Mouse (Mus musculus) ES-Bruce4 (cell line): Measurements from ENCODE around the gene Lxn. TPM values are rescaled to one million over a fixed set of nuclear protein-coding genes. Genes with fewer than 3 reads are reported as not detected.

Experiments used
- H3K27ac ChIP-seq: 2 replicates; pipeline ENCODE4 v1.5.1; 2012; ENCODE audit warnings: low read length, inconsistent platforms; ENCODE audit not compliant: insufficient read depth
- H3K27me3 ChIP-seq: 2 replicates; pipeline ENCODE4 v1.6.1; 2012; ENCODE audit warnings: mild to moderate bottlenecking, low read length, inconsistent platforms; ENCODE audit not compliant: control insufficient read depth, poor library complexity, insufficient read depth, severe bottlenecking
- H3K36me3 ChIP-seq: 2 replicates; pipeline ENCODE4 v1.6.1; 2012; ENCODE audit warnings: inconsistent platforms, mild to moderate bottlenecking, low read length, moderate library complexity; ENCODE audit not compliant: control insufficient read depth, poor library complexity, insufficient read depth, severe bottlenecking
- H3K4me1 ChIP-seq: one replicate; pipeline ENCODE4 v1.8.1; 2011; ENCODE audit warnings: low read length; ENCODE audit not compliant: control insufficient read depth, insufficient read depth
- H3K4me3 ChIP-seq: 2 replicates; pipeline ENCODE4 v1.5.1; 2011; ENCODE audit warnings: low read depth, mild to moderate bottlenecking, low read length
- H3K9ac ChIP-seq: 2 replicates; pipeline ENCODE4 v1.6.1; 2012; ENCODE audit warnings: low read depth, mild to moderate bottlenecking, inconsistent platforms; ENCODE audit not compliant: poor library complexity, severe bottlenecking
- H3K9me3 ChIP-seq: replicated peaks from 2 replicates; pipeline ENCODE4 v1.6.1; 2012; ENCODE audit warnings: mild to moderate bottlenecking, low read length, inconsistent platforms; ENCODE audit not compliant: control insufficient read depth, poor library complexity, insufficient read depth, severe bottlenecking
- CTCF ChIP-seq: IDR thresholded peaks from one replicate; pipeline ENCODE4 v1.8.1; 2011; ENCODE audit warnings: low read depth, low read length
- EP300 ChIP-seq: IDR thresholded peaks from 2 replicates; pipeline ENCODE4 v1.6.1; 2011; ENCODE audit warnings: low read depth, low read length; ENCODE audit not compliant: insufficient read depth
- POLR2A ChIP-seq: IDR thresholded peaks from one replicate; pipeline ENCODE4 v1.8.1; 2011; ENCODE audit warnings: low read length; ENCODE audit not compliant: insufficient read depth
- polyA plus RNA-seq: library from polyadenylated mRNA; stranded (reverse); fragments of >200 nt; gene quantifications from 2 replicates; pipeline ENCODE4 v1.2.4, GENCODE M21; 2011; ENCODE audit warnings: low read depth; ENCODE audit not compliant: missing spikeins, insufficient read depth, insufficient read length

The Lxn gene
- polyA plus RNA-seq, 1 experiment, result 14.2 TPM

- H3K27ac ChIP-seq, result no peak overlapping the region
- H3K4me1 ChIP-seq, result peaks cover 1% of the 10 kb centered on the region
- no peaks in the 10 kb centered on the region for H3K36me3 ChIP-seq
- no peak overlapping the region for H3K9ac ChIP-seq
- no peak overlapping the region for H3K4me3 ChIP-seq
- TF ChIP-seq CTCF (no peak), EP300 (no peak), POLR2A (no peak)
- H3K9me3 ChIP-seq, result no peaks in the 10 kb centered on the region
- no peaks in the 10 kb centered on the region for H3K27me3 ChIP-seq
Observed at GRCm38 (mm10) chr3:67485233-67485632, 21.5 kb upstream of the Lxn start.

GRCm38 (mm10) chr3:67482400-67482799, 18.7 kb upstream of the Lxn start:
- no peak overlapping the region for H3K9ac ChIP-seq
- H3K36me3 ChIP-seq, result no peaks in the 10 kb centered on the region; the same call in 1 of the 2 replicates
- TF ChIP-seq POLR2A (no peak), EP300 (no peak), CTCF (no peak)
- H3K9me3 ChIP-seq, result no peaks in the 10 kb centered on the region
- no peak overlapping the region for H3K4me3 ChIP-seq
- no peak overlapping the region for H3K27ac ChIP-seq
- H3K4me1 ChIP-seq, result no peaks in the 10 kb centered on the region
- no peaks in the 10 kb centered on the region for H3K27me3 ChIP-seq

GRCm38 (mm10) chr3:67479806-67480205, 16.1 kb upstream of the Lxn start:
- TF ChIP-seq CTCF, result no peak
- TF ChIP-seq POLR2A, result no peak
- TF ChIP-seq EP300, result no peak
- Histone ChIP-seq H3K36me3 (peaks cover 8% of the 10 kb centered on the region; the same call in 1 of the 2 replicates), H3K9me3 (no peaks in the 10 kb centered on the region), H3K4me3 (no peak overlapping the region), H3K4me1 (no peaks in the 10 kb centered on the region), H3K9ac (no peak overlapping the region), H3K27me3 (no peaks in the 10 kb centered on the region), H3K27ac (no peak overlapping the region)

GRCm38 (mm10) chr3:67473438-67473837, 9.7 kb upstream of the Lxn start:
- Histone ChIP-seq H3K9me3 (no peaks in the 10 kb centered on the region), H3K9ac (no peak overlapping the region), H3K27me3 (no peaks in the 10 kb centered on the region), H3K4me1 (no peaks in the 10 kb centered on the region), H3K36me3 (peaks cover 16% of the 10 kb centered on the region; the same call in 1 of the 2 replicates), H3K27ac (no peak overlapping the region), H3K4me3 (no peak overlapping the region)
- TF ChIP-seq CTCF (no peak), EP300 (no peak)

GRCm38 (mm10) chr3:67471408-67472127, 7.8 kb upstream of the Lxn start:
- Histone ChIP-seq H3K4me1 (no peaks in the 10 kb centered on the region), H3K27ac (no peak overlapping the region), H3K9ac (no peak overlapping the region), H3K36me3 (peaks cover 18% of the 10 kb centered on the region; the same call in 1 of the 2 replicates), H3K9me3 (no peaks in the 10 kb centered on the region), H3K4me3 (no peak overlapping the region), H3K27me3 (no peaks in the 10 kb centered on the region)
- TF ChIP-seq CTCF, result no peak
- no peak for TF ChIP-seq EP300
- no peak for TF ChIP-seq POLR2A

GRCm38 (mm10) chr3:67467281-67467680, 3.6 kb upstream of the Lxn start:
- Histone ChIP-seq H3K9ac (no peak overlapping the region), H3K4me3 (no peak overlapping the region), H3K27ac (no peak overlapping the region), H3K27me3 (no peaks in the 10 kb centered on the region), H3K36me3 (peaks cover 5% of the 10 kb centered on the region; the same call in 1 of the 2 replicates), H3K9me3 (no peaks in the 10 kb centered on the region), H3K4me1 (no peaks in the 10 kb centered on the region)
- TF ChIP-seq EP300 (no peak), CTCF (no peak)
